Mouse (Mus musculus): ENCODE results near the gene Sp100.

- no peak for TF ChIP-seq CTCF (IDR thresholded peaks at IDR 0.05)
- no peak for TF ChIP-seq POLR2A (IDR thresholded peaks at IDR 0.05; ENCODE audit: insufficient read depth, low read depth, low read length)
These were observed 84.7 kb downstream of the Sp100 start for GRCm38 (mm10) chr1:85734511-85734910.
